Mouse (Mus musculus) midbrain, embryonic 10.5 days (tissue): ENCODE data around the gene Gm853. TPM values are rescaled to one million over a fixed set of nuclear protein-coding genes. Genes with fewer than 3 reads are reported as not detected.
"Not testable (repeated sequence)": the region's sequence is repeated elsewhere in the genome, so short reads cannot be mapped to it uniquely, and the experiment has no call there.

Experiments used
- DNase-seq: peaks from one replicate; pipeline ENCODE4 v3.0.0-alpha.2; 2017; ENCODE audit warnings: low spot score
- H3K27ac ChIP-seq: fragments of 300-500 bp; sonication (generic); replicated peaks from 2 replicates; pipeline ENCODE4 v1.5.1; 2016; ENCODE audit warnings: mild to moderate bottlenecking
- H3K27me3 ChIP-seq: fragments of 300-500 bp; sonication (generic); 2 replicates; pipeline ENCODE4 v1.6.1; 2016; ENCODE audit warnings: low read depth, mild to moderate bottlenecking; ENCODE audit not compliant: poor library complexity, severe bottlenecking
- H3K36me3 ChIP-seq: fragments of 300-500 bp; sonication (generic); 2 replicates; pipeline ENCODE4 v1.6.1; 2016; ENCODE audit warnings: mild to moderate bottlenecking, moderate library complexity
- H3K4me1 ChIP-seq: fragments of 300-500 bp; sonication (generic); 2 replicates; pipeline ENCODE4 v1.6.1; 2016
- H3K4me3 ChIP-seq: fragments of 300-500 bp; sonication (generic); 2 replicates; pipeline ENCODE4 v1.5.1; 2016; ENCODE audit warnings: mild to moderate bottlenecking, moderate library complexity
- H3K9me3 ChIP-seq: fragments of 300-500 bp; sonication (generic); replicated peaks from 2 replicates; pipeline ENCODE4 v1.6.1; 2016; ENCODE audit warnings: mild to moderate bottlenecking
- WGBS: fragments of 180-500 bp; shearing (Covaris S2); methylation state at CpG from one replicate; pipeline ENCODE4 v1.1.7; 2016; 5-methylcytosine and 5-hydroxymethylcytosine counted together
- polyA plus RNA-seq: library from polyadenylated mRNA; unstranded; fragments of >200 nt; fragmentation: Nextera tagmentation; extraction: Ambion mirVana; gene quantifications from 2 replicates; pipeline ENCODE4 v1.2.1, GENCODE M21; 2016

Gene Gm853
- polyA plus RNA-seq, 1 experiment from 2014 or later, result 0.31 TPM

GRCm38 (mm10) chr4:130248636-130249035 lies 26.4 kb upstream of the Gm853 start:
- DNase-seq, result no peak
- Histone ChIP-seq H3K9me3 (no peaks in the 10 kb centered on the region), H3K36me3 (peaks cover 15% of the 10 kb centered on the region), H3K27me3 (no peaks in the 10 kb centered on the region), H3K4me1 (peaks cover 6% of the 10 kb centered on the region; the same call in 1 of the 2 replicates), H3K27ac (no peak overlapping the region), H3K4me3 (no peak overlapping the region)
- WGBS, result 79% methylated on average over 3 of the region's 3 CpGs

- H3K4me1 ChIP-seq, result no peaks in the 10 kb centered on the region
- no peak overlapping the region for H3K4me3 ChIP-seq
- 4% methylated on average over 6 of the region's 6 CpGs for WGBS
- H3K9me3 ChIP-seq, result no peaks in the 10 kb centered on the region
- peak; percentile 80 for DNase-seq
- H3K27ac ChIP-seq, result no peak overlapping the region
- no peaks in the 10 kb centered on the region for H3K36me3 ChIP-seq
- no peaks in the 10 kb centered on the region for H3K27me3 ChIP-seq
Observed at GRCm38 (mm10) chr4:130246132-130246531, 23.9 kb upstream of the Gm853 start.

- Histone ChIP-seq H3K36me3 (no peaks in the 10 kb centered on the region), H3K9me3 (no peaks in the 10 kb centered on the region), H3K4me3 (no peak overlapping the region), H3K4me1 (0 out of 2 replicates have a peak, but pooled peaks cover 2% of the 10 kb centered on the region), H3K27ac (no peak overlapping the region), H3K27me3 (no peaks in the 10 kb centered on the region)
- 86% methylated on average over 8 of the region's 8 CpGs for WGBS
- DNase-seq, result no peak
Observed at GRCm38 (mm10) chr4:130244749-130245148, 22.5 kb upstream of the Gm853 start.

GRCm38 (mm10) chr4:130243621-130244020 lies 21.4 kb upstream of the Gm853 start:
- H3K36me3 ChIP-seq, H3K4me1 ChIP-seq, H3K27ac ChIP-seq, H3K4me3 ChIP-seq, H3K27me3 ChIP-seq, DNase-seq, H3K9me3 ChIP-seq: not testable (repeated sequence)
- 86% methylated on average over 1 of the region's 1 CpGs for WGBS

GRCm38 (mm10) chr4:130242956-130243355 lies 20.8 kb upstream of the Gm853 start:
- H3K27me3 ChIP-seq, result no peaks in the 10 kb centered on the region
- no peaks in the 10 kb centered on the region for H3K36me3 ChIP-seq
- no peak overlapping the region for H3K4me3 ChIP-seq
- H3K27ac ChIP-seq, result no peak overlapping the region
- H3K9me3 ChIP-seq, result no peaks in the 10 kb centered on the region
- no peak for DNase-seq
- 0 out of 2 replicates have a peak, but pooled peaks cover 2% of the 10 kb centered on the region for H3K4me1 ChIP-seq
- 88% methylated on average over 5 of the region's 5 CpGs for WGBS

- Histone ChIP-seq H3K9me3 (no peaks in the 10 kb centered on the region), H3K36me3 (no peaks in the 10 kb centered on the region), H3K4me3 (no peak overlapping the region), H3K27me3 (no peaks in the 10 kb centered on the region), H3K4me1 (0 out of 2 replicates have a peak, but pooled peaks cover 2% of the 10 kb centered on the region), H3K27ac (no peak overlapping the region)
- 39% methylated on average over 5 of the region's 5 CpGs for WGBS
- DNase-seq, result no peak
Observed at GRCm38 (mm10) chr4:130240695-130241094, 18.5 kb upstream of the Gm853 start.

GRCm38 (mm10) chr4:130237607-130238006 lies 15.4 kb upstream of the Gm853 start:
- DNase-seq, result no peak
- H3K27me3 ChIP-seq, result no peaks in the 10 kb centered on the region

GRCm38 (mm10) chr4:130236361-130236760 lies 14.2 kb upstream of the Gm853 start:
- no peak for DNase-seq
- no peaks in the 10 kb centered on the region for H3K27me3 ChIP-seq
- H3K4me3 ChIP-seq, result no peak overlapping the region
- H3K9me3 ChIP-seq, result no peaks in the 10 kb centered on the region; the same call in 1 of the 2 replicates
- H3K36me3 ChIP-seq, result no peaks in the 10 kb centered on the region
- H3K27ac ChIP-seq, result no peak overlapping the region
- WGBS, result 74% methylated on average over 8 of the region's 8 CpGs
- 0 out of 2 replicates have a peak, but pooled peaks cover 2% of the 10 kb centered on the region for H3K4me1 ChIP-seq

More at GRCm38 (mm10) chr4:130237607-130238006, 15.4 kb upstream of the Gm853 start:
- Histone ChIP-seq H3K36me3 (no peaks in the 10 kb centered on the region), H3K4me3 (no peak overlapping the region), H3K4me1 (0 out of 2 replicates have a peak, but pooled peaks cover 2% of the 10 kb centered on the region), H3K9me3 (no peaks in the 10 kb centered on the region; the same call in 1 of the 2 replicates), H3K27ac (no peak overlapping the region)
- 90% methylated on average over 4 of the region's 4 CpGs for WGBS

GRCm38 (mm10) chr4:130224071-130224470 lies 1.9 kb upstream of the Gm853 start:
- no peaks in the 10 kb centered on the region for H3K36me3 ChIP-seq
- no peaks in the 10 kb centered on the region for H3K9me3 ChIP-seq
- no peaks in the 10 kb centered on the region for H3K4me1 ChIP-seq
- H3K27ac ChIP-seq, result no peak overlapping the region
- no peak for DNase-seq
- no peak overlapping the region for H3K4me3 ChIP-seq
- H3K27me3 ChIP-seq, result no peaks in the 10 kb centered on the region

GRCm38 (mm10) chr4:130220176-130220575 lies 2.0 kb downstream of the Gm853 start:
- 81% methylated on average over 9 of the region's 9 CpGs for WGBS
- Histone ChIP-seq H3K4me1 (no peaks in the 10 kb centered on the region), H3K4me3 (no peak overlapping the region), H3K36me3 (no peaks in the 10 kb centered on the region), H3K27ac (no peak overlapping the region), H3K9me3 (no peaks in the 10 kb centered on the region), H3K27me3 (no peaks in the 10 kb centered on the region)
- no peak for DNase-seq

GRCm38 (mm10) chr4:130215392-130215791 lies 6.8 kb downstream of the Gm853 start:
- Histone ChIP-seq H3K27ac (no peak overlapping the region), H3K9me3 (no peaks in the 10 kb centered on the region), H3K4me1 (no peaks in the 10 kb centered on the region), H3K27me3 (no peaks in the 10 kb centered on the region), H3K36me3 (no peaks in the 10 kb centered on the region), H3K4me3 (no peak overlapping the region)
- WGBS, result 95% methylated on average over 8 of the region's 8 CpGs
- DNase-seq, result no peak

- Histone ChIP-seq H3K36me3 (no peaks in the 10 kb centered on the region), H3K4me1 (no peaks in the 10 kb centered on the region), H3K4me3 (no peak overlapping the region), H3K9me3 (no peaks in the 10 kb centered on the region), H3K27me3 (no peaks in the 10 kb centered on the region), H3K27ac (no peak overlapping the region)
- WGBS, result 82% methylated on average over 10 of the region's 10 CpGs
- no peak for DNase-seq
Observed at GRCm38 (mm10) chr4:130213857-130214256, 8.3 kb downstream of the Gm853 start.

- WGBS, result 93% methylated on average over 4 of the region's 4 CpGs
- H3K36me3 ChIP-seq, result no peaks in the 10 kb centered on the region
- no peak overlapping the region for H3K4me3 ChIP-seq
- no peak overlapping the region for H3K27ac ChIP-seq
- no peak for DNase-seq
- H3K27me3 ChIP-seq, result no peaks in the 10 kb centered on the region
- 0 out of 2 replicates have a peak, but pooled peaks cover under 1% of the 10 kb centered on the region for H3K9me3 ChIP-seq
- no peaks in the 10 kb centered on the region for H3K4me1 ChIP-seq
Observed at GRCm38 (mm10) chr4:130213197-130213596, 9.0 kb downstream of the Gm853 start.

- Histone ChIP-seq H3K27ac (no peak overlapping the region), H3K4me1 (no peaks in the 10 kb centered on the region), H3K4me3 (no peak overlapping the region), H3K36me3 (no peaks in the 10 kb centered on the region), H3K27me3 (no peaks in the 10 kb centered on the region), H3K9me3 (peaks cover 7% of the 10 kb centered on the region; the same call in 1 of the 2 replicates)
- DNase-seq, result no peak
- WGBS, result 79% methylated on average over 7 of the region's 7 CpGs
Observed at GRCm38 (mm10) chr4:130212421-130212820, 9.8 kb downstream of the Gm853 start.
